Mouse (Mus musculus) intestine, embryonic 16.5 days (tissue): ENCODE measurements at regions not wholly inside any gene's neighbourhood (a gene's known extent, or its start where the extent isn't known, plus 50 kb on each side); places are given as distances from the start of the nearest gene placed in this dataset.

Experiments
- ATAC-seq: fragments of 200-750 bp; cut with Nextera tagmentation; 2 replicates; pipeline ENCODE4 v1.8.0; 2017; ENCODE audit warnings: moderate TSS enrichment, moderate library complexity
- H3K27ac ChIP-seq: fragments of 300-500 bp; sonication (generic); 2 replicates; pipeline ENCODE4 v1.5.1; 2014; ENCODE audit warnings: mild to moderate bottlenecking, low read length
- H3K27me3 ChIP-seq: fragments of 300-500 bp; sonication (generic); replicated peaks from 2 replicates; pipeline ENCODE4 v1.6.1; 2014; ENCODE audit warnings: low read length, control low read depth, mixed read lengths; ENCODE audit not compliant: control insufficient read depth, insufficient read depth
- H3K36me3 ChIP-seq: fragments of 300-500 bp; sonication (generic); 2 replicates; pipeline ENCODE4 v1.6.1; 2014; ENCODE audit warnings: low read length, control low read depth; ENCODE audit not compliant: control insufficient read depth, insufficient read depth
- H3K4me1 ChIP-seq: fragments of 300-500 bp; sonication (generic); 2 replicates; pipeline ENCODE4 v1.6.1; 2014; ENCODE audit warnings: low read length, control low read depth, mixed read lengths; ENCODE audit not compliant: control insufficient read depth, insufficient read depth
- H3K4me2 ChIP-seq: fragments of 300-500 bp; sonication (generic); 2 replicates; pipeline ENCODE4 v1.6.1; 2014; ENCODE audit warnings: low read depth, low read length, control low read depth
- H3K4me3 ChIP-seq: fragments of 300-500 bp; sonication (generic); 2 replicates; pipeline ENCODE4 v1.5.1; 2014; ENCODE audit warnings: mild to moderate bottlenecking, low read length
- H3K9ac ChIP-seq: fragments of 300-500 bp; sonication (generic); 2 replicates; pipeline ENCODE4 v1.6.1; 2014; ENCODE audit warnings: low read depth, low read length
- H3K9me3 ChIP-seq: fragments of 300-500 bp; sonication (generic); 2 replicates; pipeline ENCODE4 v1.6.1; 2016; ENCODE audit warnings: low read length, control low read depth; ENCODE audit not compliant: control insufficient read depth
- WGBS: fragments of 180-500 bp; shearing (Covaris S2); extraction: QIAGEN DNeasy Blood & Tissue Kit; methylation state at CpG from one replicate; pipeline ENCODE4 v1.1.7; 2014; 5-methylcytosine and 5-hydroxymethylcytosine counted together

DNA sequence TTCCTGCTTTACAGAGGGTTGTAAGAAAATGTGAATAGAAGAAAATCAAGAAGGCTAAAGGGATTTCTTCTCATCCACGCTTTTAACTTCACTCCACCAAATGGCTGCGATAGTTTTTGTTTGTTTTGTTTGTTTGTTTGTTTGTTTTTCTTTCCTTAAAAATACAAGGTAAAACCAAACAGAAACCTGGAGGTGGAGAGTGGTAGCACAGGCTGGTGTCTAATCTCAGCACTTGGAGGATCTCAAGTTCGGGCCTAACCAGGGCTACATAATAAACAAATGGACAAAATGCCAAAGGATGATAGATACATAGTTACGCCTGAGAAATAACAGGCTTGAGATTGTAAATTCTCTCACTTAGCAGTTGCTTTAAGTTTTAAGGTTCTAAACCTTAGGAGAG, 50.8 kb upstream of the Mboat1 start:
- no peak overlapping the region for H3K27ac ChIP-seq
- no peaks in the 10 kb centered on the region for H3K36me3 ChIP-seq
- 0 out of 2 replicates have a peak, but pooled peaks have one; percentile 7 for ATAC-seq
- no peak overlapping the region for H3K4me3 ChIP-seq
- 53% methylated on average over 4 of the region's 4 CpGs for WGBS
- H3K4me1 ChIP-seq = no peaks in the 10 kb centered on the region
- no peak overlapping the region for H3K9ac ChIP-seq
- H3K4me2 ChIP-seq = peak overlapping the region; percentile 17; the same call in 1 of the 2 replicates
- no peaks in the 10 kb centered on the region for H3K27me3 ChIP-seq
- H3K9me3 ChIP-seq = no peaks in the 10 kb centered on the region

DNA sequence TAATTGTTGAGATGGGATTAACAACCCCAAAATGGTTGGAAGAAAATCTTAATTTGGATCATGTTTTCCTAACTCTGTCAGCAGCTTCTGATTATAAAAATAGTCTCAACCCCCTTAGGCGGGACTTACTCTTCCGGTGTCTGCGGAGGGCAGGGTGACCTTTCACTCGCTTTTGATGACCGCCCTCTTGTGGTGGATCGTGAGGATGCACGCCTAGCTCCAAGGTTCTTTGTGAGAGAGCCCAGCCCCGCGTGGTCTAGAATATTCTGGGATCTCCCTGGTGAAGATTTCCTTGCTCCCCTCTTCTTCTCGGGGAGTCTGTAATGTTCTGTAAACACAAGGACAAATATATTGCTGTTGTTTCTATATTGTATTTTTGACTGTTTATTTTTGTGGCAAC, 51.3 kb upstream of the Mboat1 start:
- Histone ChIP-seq H3K4me3 (no peak overlapping the region), H3K27ac (no peak overlapping the region), H3K4me2 (peak overlapping the region; percentile 17; the same call in 1 of the 2 replicates), H3K27me3 (no peaks in the 10 kb centered on the region), H3K36me3 (no peaks in the 10 kb centered on the region), H3K9me3 (no peaks in the 10 kb centered on the region), H3K4me1 (no peaks in the 10 kb centered on the region), H3K9ac (no peak overlapping the region)
- 2% methylated on average over 10 of the region's 10 CpGs for WGBS
- ATAC-seq = peak; percentile 85

DNA sequence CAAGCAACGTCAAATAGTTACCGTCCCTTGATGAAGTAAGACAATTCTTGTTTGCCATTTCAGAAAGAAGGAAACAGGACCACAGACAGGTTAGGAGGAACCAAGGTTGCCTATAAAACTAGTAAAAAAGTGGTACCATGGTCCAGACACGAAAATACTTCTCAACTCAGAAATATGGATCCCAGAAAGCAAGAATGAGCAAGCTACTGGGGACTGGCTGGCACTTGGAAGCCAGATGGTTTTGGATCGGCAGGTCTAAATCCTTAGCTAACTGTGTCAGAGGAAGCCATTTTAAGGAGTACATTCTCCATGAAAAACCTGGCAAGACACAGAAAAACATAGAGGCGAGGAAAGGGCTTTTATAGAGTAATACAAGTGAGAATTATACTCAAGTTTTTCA, 51.9 kb upstream of the Mboat1 start:
- H3K4me2 ChIP-seq = no peak overlapping the region
- H3K27ac ChIP-seq = no peak overlapping the region
- no peak overlapping the region for H3K9ac ChIP-seq
- ATAC-seq = no peak
- no peaks in the 10 kb centered on the region for H3K27me3 ChIP-seq
- no peak overlapping the region for H3K4me3 ChIP-seq
- no peaks in the 10 kb centered on the region for H3K36me3 ChIP-seq
- no peaks in the 10 kb centered on the region for H3K9me3 ChIP-seq
- no peaks in the 10 kb centered on the region for H3K4me1 ChIP-seq
- 75% methylated on average over 5 of the region's 5 CpGs for WGBS

DNA sequence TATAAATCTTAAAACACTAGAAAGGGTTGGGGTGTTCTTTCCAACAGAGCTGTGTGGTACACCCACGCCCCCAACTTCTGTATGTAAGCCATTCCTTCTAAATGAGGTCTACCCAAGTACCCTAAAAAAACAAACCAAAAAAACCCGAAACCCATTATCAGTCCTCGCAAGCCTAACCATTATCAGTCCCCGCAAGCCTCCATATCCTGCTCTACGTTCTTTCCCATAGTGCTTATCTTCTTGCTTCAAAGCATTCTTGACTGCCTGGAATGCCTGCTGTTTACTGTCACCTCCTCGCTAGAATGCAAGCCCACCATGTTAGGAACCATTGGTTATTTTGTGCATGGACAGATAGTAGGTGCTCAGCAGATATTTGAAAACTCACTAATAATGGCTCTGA, 52.3 kb upstream of the Mboat1 start:
- Histone ChIP-seq H3K4me3 (no peak overlapping the region), H3K9me3 (no peaks in the 10 kb centered on the region), H3K4me2 (no peak overlapping the region), H3K36me3 (no peaks in the 10 kb centered on the region), H3K4me1 (no peaks in the 10 kb centered on the region), H3K9ac (no peak overlapping the region), H3K27ac (no peak overlapping the region), H3K27me3 (no peaks in the 10 kb centered on the region)
- WGBS = 67% methylated on average over 6 of the region's 6 CpGs
- no peak for ATAC-seq

DNA sequence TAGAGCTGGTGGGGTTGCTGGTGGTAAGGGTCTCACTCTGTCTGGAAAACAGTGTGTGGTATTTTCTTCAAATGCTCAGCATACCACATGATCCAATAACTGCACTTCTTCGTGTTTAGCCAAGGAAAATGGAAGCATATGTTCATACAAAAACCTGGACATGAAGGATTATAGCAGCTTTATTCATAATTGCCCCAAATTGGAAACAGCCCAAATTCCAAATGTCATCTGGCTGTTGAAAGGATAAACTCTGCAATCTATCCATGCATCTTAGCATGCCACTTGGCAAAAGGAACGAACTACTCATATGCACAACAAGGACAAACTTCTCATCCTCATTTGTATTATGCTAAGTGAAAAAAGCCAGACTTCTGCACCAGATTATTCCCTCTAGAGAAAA, 53.5 kb upstream of the Mboat1 start:
- 67% methylated on average over 2 of the region's 2 CpGs for WGBS
- no peaks in the 10 kb centered on the region for H3K9me3 ChIP-seq
- H3K4me2 ChIP-seq = no peak overlapping the region
- H3K36me3 ChIP-seq = no peaks in the 10 kb centered on the region
- no peak for ATAC-seq
- H3K27me3 ChIP-seq = no peaks in the 10 kb centered on the region
- H3K4me1 ChIP-seq = no peaks in the 10 kb centered on the region
- no peak overlapping the region for H3K4me3 ChIP-seq
- no peak overlapping the region for H3K27ac ChIP-seq
- H3K9ac ChIP-seq = no peak overlapping the region

GRCm38 (mm10) chr13:30080705-30081474, 55.4 kb upstream of the Mboat1 start:
- ATAC-seq = peak; percentile 50; the same call in 1 of the 2 replicates
- no peak overlapping the region for H3K4me2 ChIP-seq
- 60% methylated on average over 15 of the region's 15 CpGs for WGBS

DNA sequence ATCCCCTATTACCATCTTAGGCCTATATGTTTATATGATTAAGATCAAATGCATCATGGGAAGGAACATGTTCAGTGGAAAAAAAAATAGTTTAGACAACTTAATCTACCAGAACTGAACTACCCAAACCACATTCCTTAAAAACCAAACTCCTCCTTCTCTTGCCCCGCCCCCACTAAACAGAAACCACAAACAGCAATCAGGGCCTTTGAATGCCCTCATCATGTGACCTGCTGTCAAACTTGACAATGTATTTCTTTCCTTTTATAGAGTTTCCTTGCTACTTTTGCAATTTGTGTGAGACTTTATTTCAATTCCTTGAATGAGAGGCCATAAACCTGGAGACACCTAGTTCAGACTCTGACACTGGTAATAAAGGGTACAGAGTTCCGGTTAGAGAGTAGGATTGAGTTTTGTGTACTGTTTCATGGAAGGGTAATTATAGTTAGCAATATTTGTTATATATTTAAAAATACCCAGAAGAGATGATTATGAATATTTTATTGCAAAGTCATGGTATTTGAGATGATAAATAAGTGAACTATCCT, 61.7 kb upstream of the Mboat1 start:
- ATAC-seq = peak; percentile 62; the same call in 1 of the 2 replicates
- H3K9ac ChIP-seq = no peak overlapping the region

More at GRCm38 (mm10) chr13:30080705-30081474, 55.4 kb upstream of the Mboat1 start:
- H3K9me3 ChIP-seq = no peaks in the 10 kb centered on the region
- no peak overlapping the region for H3K9ac ChIP-seq
- H3K4me1 ChIP-seq = no peaks in the 10 kb centered on the region
- no peaks in the 10 kb centered on the region for H3K27me3 ChIP-seq
- H3K27ac ChIP-seq = no peak overlapping the region
- no peak overlapping the region for H3K4me3 ChIP-seq
- no peaks in the 10 kb centered on the region for H3K36me3 ChIP-seq

DNA sequence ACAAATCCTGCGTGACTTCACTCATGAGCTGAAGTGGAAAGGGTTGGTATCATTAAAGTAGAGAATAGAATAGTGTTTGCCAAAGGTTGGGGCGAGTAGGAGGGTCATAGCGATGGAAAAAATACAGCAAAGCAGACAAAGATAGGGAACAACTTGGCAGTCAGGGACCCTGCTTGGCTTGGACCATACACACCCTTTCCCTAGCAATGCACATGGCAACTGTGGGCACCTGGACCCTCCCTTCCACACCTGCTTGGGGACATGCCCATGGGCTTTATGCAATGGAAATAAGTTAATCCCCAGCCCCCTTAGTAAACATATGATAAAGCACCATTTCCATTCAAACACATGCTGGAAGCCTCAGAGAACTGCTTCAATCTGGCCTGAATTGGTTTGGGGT, 62.2 kb upstream of the Mboat1 start:
- H3K4me3 ChIP-seq = no peak overlapping the region
- ATAC-seq = peak; percentile 33; the same call in 1 of the 2 replicates
- no peaks in the 10 kb centered on the region for H3K36me3 ChIP-seq
- no peaks in the 10 kb centered on the region for H3K9me3 ChIP-seq
- no peak overlapping the region for H3K9ac ChIP-seq
- no peak overlapping the region for H3K27ac ChIP-seq
- H3K4me1 ChIP-seq = no peaks in the 10 kb centered on the region
- H3K4me2 ChIP-seq = no peak overlapping the region
- H3K27me3 ChIP-seq = no peaks in the 10 kb centered on the region
- 84% methylated on average over 3 of the region's 3 CpGs for WGBS

More for the DNA sequence above, 61.7 kb upstream of the Mboat1 start:
- Histone ChIP-seq H3K27me3 (no peaks in the 10 kb centered on the region), H3K36me3 (no peaks in the 10 kb centered on the region), H3K9me3 (no peaks in the 10 kb centered on the region), H3K4me2 (no peak overlapping the region), H3K4me3 (no peak overlapping the region), H3K27ac (no peak overlapping the region), H3K4me1 (no peaks in the 10 kb centered on the region)
- 79% methylated on average over 2 of the region's 2 CpGs for WGBS

- Histone ChIP-seq H3K9me3 (no peaks in the 10 kb centered on the region), H3K4me3 (no peak overlapping the region), H3K9ac (no peak overlapping the region), H3K36me3 (no peaks in the 10 kb centered on the region), H3K4me2 (no peak overlapping the region), H3K27ac (no peak overlapping the region), H3K4me1 (no peaks in the 10 kb centered on the region), H3K27me3 (no peaks in the 10 kb centered on the region)
- WGBS = 70% methylated on average over 2 of the region's 2 CpGs
- no peak for ATAC-seq
Observed at GRCm38 (mm10) chr13:30069397-30069796, 66.9 kb upstream of the Mboat1 start.
